Mouse (Mus musculus): Measurements from ENCODE around the gene Lmbrd2.

Lmbrd2 gene

GRCm38 (mm10) chr15:9140252-9140680, at the start of gene Lmbrd2:
TSS of gene Lmbrd2 (plus strand) at chr15:9140550.
- peak; percentile 96 for DNase-seq (ENCODE audit: low read depth, low spot score)

GRCm38 (mm10) chr15:9090662-9091061, 49.7 kb upstream of the Lmbrd2 start:
- no peak for DNase-seq (ENCODE audit: low read depth, low spot score)

- no peak for DNase-seq (ENCODE audit: low read depth, low spot score)
Observed at GRCm38 (mm10) chr15:9093598-9094365, 46.6 kb upstream of the Lmbrd2 start.

- no peak for DNase-seq (ENCODE audit: low read depth, low spot score)
Observed at GRCm38 (mm10) chr15:9094366-9094750, 46.0 kb upstream of the Lmbrd2 start.

GRCm38 (mm10) chr15:9096865-9097264, 43.5 kb upstream of the Lmbrd2 start:
- no peak for DNase-seq (ENCODE audit: low read depth, low spot score)

- no peak for DNase-seq (ENCODE audit: low read depth, low spot score)
Observed at GRCm38 (mm10) chr15:9100446-9101077, 39.8 kb upstream of the Lmbrd2 start.

GRCm38 (mm10) chr15:9106303-9107074, 33.9 kb upstream of the Lmbrd2 start:
- DNase-seq (ENCODE audit: low read depth, low spot score) = no peak

GRCm38 (mm10) chr15:9110526-9111347, 29.6 kb upstream of the Lmbrd2 start:
- DNase-seq (ENCODE audit: low read depth, low spot score) = no peak

- no peak for DNase-seq (ENCODE audit: low read depth, low spot score)
Observed at GRCm38 (mm10) chr15:9111648-9112047, 28.7 kb upstream of the Lmbrd2 start.

GRCm38 (mm10) chr15:9113556-9113955, 26.8 kb upstream of the Lmbrd2 start:
- DNase-seq (ENCODE audit: low read depth, low spot score) = no peak

- DNase-seq (ENCODE audit: low read depth, low spot score) = no peak
Observed at GRCm38 (mm10) chr15:9114131-9114530, 26.2 kb upstream of the Lmbrd2 start.

- no peak for DNase-seq (ENCODE audit: low read depth, low spot score)
Observed at GRCm38 (mm10) chr15:9114599-9114998, 25.8 kb upstream of the Lmbrd2 start.

GRCm38 (mm10) chr15:9118852-9119251, 21.5 kb upstream of the Lmbrd2 start:
- no peak for DNase-seq (ENCODE audit: low read depth, low spot score)

GRCm38 (mm10) chr15:9120081-9120480, 20.3 kb upstream of the Lmbrd2 start:
- DNase-seq (ENCODE audit: low read depth, low spot score) = peak; percentile 49

GRCm38 (mm10) chr15:9122989-9123388, 17.4 kb upstream of the Lmbrd2 start:
- no peak for DNase-seq (ENCODE audit: low read depth, low spot score)

GRCm38 (mm10) chr15:9124856-9125255, 15.5 kb upstream of the Lmbrd2 start:
- DNase-seq (ENCODE audit: low read depth, low spot score) = no peak

- no peak for DNase-seq (ENCODE audit: low read depth, low spot score)
Observed at GRCm38 (mm10) chr15:9127051-9127791, 13.1 kb upstream of the Lmbrd2 start.

GRCm38 (mm10) chr15:9130772-9131498, 9.4 kb upstream of the Lmbrd2 start:
- no peak for DNase-seq (ENCODE audit: low read depth, low spot score)

GRCm38 (mm10) chr15:9131499-9131888, 8.9 kb upstream of the Lmbrd2 start:
- no peak for DNase-seq (ENCODE audit: low read depth, low spot score)

Measured in c-Kit-negative CD71-positive TER-119-positive erythroid progenitor cells, embryonic 14.5 days (primary cell).